Mouse (Mus musculus) kidney, adult 18-20 months (tissue): ENCODE measurements at regions not wholly inside any gene's neighbourhood (a gene's known extent, or its start where the extent isn't known, plus 50 kb on each side); places are given as distances from the start of the nearest gene placed in this dataset.

Experiments
- DNase-seq: peaks from one replicate; pipeline ENCODE4 v3.0.0; 2021

DNA sequence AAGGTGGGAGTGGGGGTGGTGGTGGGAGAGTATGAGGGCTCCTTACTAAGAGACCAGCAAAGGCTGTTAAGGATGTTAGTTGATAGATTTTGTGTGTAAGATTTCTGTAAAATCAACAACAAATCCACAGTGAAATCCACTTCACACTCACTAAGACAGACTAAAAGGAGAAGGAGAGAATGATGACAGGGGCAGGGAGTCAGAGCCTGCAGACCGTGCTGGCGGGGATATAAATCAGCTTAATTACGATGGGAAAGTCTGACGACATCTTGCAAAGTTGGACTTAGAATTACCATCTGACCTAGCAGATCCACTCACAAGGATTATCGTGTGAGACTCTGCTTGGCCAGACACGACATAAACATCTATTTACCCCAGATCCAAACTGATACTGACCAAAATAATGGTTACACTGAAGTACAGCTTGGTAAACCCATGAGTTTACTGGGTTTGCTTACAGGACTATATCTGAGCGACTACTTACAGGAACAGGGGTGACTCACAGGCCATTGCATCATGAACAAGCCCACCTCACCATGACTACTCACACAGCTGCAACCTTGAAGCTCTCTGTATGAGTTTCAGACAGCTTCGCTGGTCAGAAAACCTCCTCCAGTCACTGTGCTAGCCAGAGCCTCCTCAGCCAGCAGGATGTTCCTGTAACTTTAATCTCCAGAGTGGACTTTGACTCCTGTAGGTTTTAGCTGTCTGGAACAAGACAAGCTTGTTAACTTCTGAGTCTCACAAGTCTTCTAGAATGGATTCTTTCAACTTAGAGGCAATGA lies 50.5 kb upstream of the Ednra start:
- DNase-seq: no peak

- DNase-seq: no peak
Measured at GRCm38 (mm10) chr8:77775526-77775925, 51.3 kb upstream of the Ednra start.

GRCm38 (mm10) chr8:77777597-77777996 lies 53.3 kb upstream of the Ednra start:
- DNase-seq: no peak

- DNase-seq: no peak
Measured at GRCm38 (mm10) chr8:77785676-77786255, 61.5 kb upstream of the Ednra start.

GRCm38 (mm10) chr8:77794911-77795310 lies 70.6 kb upstream of the Ednra start:
- DNase-seq: no peak

- DNase-seq: no peak
Measured at GRCm38 (mm10) chr8:77803147-77803903, 79.1 kb upstream of the Ednra start.

GRCm38 (mm10) chr8:77804536-77804935 lies 80.3 kb upstream of the Ednra start:
- DNase-seq: no peak

- DNase-seq: no peak
Measured at GRCm38 (mm10) chr8:77804956-77805355, 80.7 kb upstream of the Ednra start.

GRCm38 (mm10) chr8:77805657-77806056 lies 81.4 kb upstream of the Ednra start:
- no peak for DNase-seq

GRCm38 (mm10) chr8:77814796-77815647 lies 90.8 kb upstream of the Ednra start:
- DNase-seq: no peak

DNA sequence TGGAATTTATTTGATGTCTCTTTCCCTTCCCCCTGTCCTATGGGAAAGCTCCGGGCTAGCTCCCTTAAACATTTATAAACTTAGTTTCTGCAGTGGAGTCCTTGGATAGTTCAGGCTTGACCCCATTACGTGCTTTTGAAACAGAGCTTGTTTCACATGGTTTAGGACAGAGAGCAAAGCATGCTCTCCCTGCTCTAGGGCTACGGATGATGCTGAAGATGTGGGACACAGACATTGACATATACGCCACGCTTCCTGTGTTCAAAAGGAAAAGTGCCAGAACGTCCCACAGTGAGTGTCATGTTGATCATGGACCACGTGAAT lies 91.3 kb upstream of the Ednra start:
- no peak for DNase-seq

DNA sequence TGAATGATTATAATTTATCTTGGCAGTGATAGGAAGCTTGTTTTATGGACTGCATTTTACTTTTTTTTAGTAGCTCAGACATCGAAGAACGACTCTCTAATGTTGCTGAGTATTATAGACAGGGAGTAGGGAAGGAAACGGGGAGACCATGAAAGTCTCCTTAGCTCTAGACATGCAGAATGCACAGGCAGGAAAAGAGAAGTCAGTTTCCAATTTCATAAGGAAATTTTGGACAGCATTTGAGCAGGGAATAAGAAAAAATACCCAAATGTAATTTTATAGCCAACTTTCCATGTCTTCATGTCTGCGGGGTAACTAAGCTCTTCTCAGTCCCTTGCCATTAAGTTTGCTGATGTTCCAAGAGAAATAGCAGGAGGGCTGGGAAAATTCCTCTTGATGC lies 92.0 kb upstream of the Ednra start:
- no peak for DNase-seq

- DNase-seq: no peak
Measured at GRCm38 (mm10) chr8:77825786-77826185, 101.5 kb upstream of the Ednra start.

DNA sequence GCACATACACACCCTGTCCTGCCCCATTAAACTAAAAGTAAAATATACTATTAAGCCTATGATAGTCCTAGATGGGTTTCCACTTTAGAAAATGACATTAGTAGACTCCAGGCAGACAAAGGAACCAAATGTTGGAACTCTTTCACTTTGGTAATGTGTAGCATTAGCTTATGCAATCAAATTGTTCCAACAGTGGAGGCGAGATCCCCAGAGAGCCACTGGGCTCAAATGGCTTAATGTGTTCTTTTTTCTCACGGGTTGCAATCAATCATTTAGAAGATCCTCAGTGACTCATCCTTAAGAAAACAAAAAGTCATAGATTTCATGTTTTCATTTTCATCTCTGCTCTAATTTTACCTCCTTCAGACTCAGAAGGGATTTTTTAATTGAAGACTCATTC lies 102.0 kb upstream of the Ednra start:
- DNase-seq: no peak

DNA sequence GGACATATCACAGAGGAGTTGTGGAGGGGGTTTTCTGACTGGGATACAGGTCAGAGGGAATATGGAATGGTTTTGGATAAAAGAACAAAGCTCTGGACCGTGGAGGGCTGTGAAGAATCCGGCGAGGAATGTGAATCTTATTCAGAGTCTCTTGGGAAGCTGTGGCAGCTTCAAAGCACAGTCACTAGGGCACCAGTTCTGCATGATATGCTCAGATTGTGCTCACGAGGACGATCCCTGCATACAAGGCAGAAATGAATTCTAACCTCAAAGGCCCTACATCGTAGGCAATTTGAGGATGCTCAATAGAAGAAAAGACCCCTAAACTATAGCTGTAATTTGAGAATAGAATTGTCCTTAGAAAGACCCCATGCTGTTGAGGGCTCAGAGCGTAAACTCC lies 103.8 kb upstream of the Ednra start:
- no peak for DNase-seq

GRCm38 (mm10) chr8:77829126-77829748 lies 105.0 kb upstream of the Ednra start:
- no peak for DNase-seq

DNA sequence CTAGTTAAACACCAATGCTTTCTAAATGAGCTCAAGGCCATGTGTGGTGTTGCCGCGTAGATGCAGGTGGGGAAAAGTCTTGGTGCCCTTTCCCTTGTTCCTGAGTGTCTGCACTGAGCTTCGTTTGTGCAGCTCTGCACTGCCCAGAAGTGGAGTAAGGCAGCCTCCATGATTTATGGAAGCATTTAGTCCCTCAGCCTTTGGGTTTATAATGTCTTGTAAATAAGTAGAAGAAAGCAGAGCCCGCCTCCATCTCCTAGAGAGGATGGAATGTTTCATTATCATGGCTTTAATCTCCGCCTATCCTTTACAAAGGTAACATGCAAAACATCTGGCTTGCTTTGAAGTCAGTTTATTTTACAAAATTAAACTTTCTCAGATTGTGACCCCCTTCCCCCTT lies 105.5 kb upstream of the Ednra start:
- DNase-seq: no peak

DNA sequence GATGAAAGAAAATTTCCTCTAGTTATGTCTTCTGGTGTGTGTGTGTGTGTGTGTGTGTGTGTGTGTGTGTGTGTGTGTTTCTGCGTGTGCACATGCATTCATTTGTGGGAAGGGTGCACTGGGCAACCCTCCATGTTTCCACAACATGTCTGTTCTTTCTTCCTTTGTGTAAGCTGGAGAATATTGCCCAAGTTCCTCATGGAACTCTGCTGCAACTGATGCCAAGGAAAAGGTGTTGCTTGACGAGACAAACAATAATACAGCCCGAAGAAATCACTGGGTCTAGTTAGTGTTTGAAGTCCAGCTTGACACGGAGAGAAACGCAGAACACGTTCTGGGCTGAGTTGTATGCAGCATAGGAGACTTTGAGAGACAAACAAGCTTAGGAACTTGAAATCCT lies 110.0 kb upstream of the Ednra start:
- no peak for DNase-seq

DNA sequence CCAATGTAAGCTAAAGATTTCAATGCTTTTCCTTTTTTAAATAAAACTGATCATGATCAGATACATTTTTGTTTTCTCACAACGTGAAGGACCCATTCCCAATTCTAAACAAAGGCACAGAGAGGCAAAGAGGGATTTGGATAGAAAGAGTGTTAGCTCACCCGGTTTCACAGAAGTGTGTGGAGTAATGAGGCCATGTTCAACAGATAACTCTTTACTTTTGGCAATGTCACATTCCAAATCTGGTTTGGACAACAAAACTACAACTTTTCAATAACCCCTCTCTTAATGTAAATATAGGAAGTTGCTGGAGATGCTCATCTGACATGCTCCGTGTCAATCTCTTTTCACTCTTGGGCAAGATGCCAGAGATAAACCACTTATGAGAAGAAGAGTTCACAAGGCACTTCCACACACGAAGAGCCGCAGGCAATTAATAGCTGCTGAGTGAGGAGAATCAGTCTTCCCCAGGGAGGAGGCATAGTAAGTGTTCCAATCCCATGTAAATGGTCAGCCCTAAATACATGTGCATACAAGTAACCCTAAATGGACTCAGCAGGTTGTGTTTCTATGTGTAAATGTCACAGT lies 112.7 kb upstream of the Ednra start:
- DNase-seq: no peak

- DNase-seq: no peak
Measured at GRCm38 (mm10) chr8:77842392-77843139, 118.3 kb upstream of the Ednra start.

DNA sequence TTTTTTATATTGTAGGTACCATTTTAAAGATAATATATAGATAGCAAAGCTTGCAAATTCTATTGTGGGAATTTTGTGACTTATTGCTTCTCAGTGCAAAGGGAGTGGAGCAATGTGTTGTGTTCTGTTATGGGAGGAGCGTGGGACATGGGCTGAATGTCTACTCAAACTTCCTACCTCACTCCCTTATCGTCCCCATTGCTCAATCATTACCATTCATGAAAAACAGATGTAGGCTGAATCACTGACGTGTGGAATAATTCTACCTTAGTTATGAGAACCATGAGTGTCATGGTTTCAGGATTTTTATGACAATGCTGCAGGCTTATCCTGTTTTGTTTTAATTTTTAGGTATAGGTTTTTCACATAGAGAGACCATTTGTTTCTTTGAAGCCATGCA lies 119.0 kb upstream of the Ednra start:
- no peak for DNase-seq

GRCm38 (mm10) chr8:77850523-77850922 lies 126.3 kb upstream of the Ednra start:
- no peak for DNase-seq
